Comparison of ENCODE assay signal across 17 mouse cellular contexts in the genomic region with DNA sequence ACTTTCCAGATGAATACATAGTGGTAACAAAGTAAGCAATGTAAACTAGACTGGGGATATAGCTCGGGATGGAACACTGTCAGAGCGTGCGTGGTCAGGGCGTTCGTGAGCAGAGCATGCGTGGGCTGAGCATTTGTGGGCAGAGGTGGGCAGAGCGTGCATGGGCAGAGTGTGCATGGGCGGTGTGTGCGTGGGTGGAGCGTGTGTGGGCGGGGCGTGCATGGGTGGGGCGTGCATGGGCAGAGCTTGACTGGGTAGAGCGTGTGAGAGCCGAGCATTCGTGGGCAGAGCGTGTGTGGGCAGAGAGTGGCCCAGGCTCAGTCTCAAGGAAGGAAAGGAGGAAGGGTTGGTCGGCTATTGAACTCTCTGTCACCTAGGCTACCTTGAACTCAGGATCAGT.
A peak's percentile ranks its signal among the peaks of the same experiment; 100 is the strongest.
DNase-seq lines count a peak whose midpoint lies in the region; ATAC-seq lines count a peak whose summit lies in the region.
"Had no signal": no experiment of that assay in that cellular context is flagged by ENCODE, and none has a peak within 500 bp of the region (broad histone marks: within the 10 kb centered on the region; RNA-seq: fewer than 3 reads in every experiment).

No protein-coding gene starts in this region.

- no peak overlapping the region for H3K9ac ChIP-seq in forebrain, embryonic 11.5 days (ENCODE audit: low read length)
- no peak overlapping the region for H3K9ac ChIP-seq in forebrain, embryonic 12.5 days
- no peak overlapping the region for H3K9ac ChIP-seq in kidney, embryonic 15.5 days
- no peak overlapping the region for H3K9ac ChIP-seq in neural tube, embryonic 12.5 days
- no peak overlapping the region for H3K9ac ChIP-seq in stomach, embryonic 15.5 days
- H3K9ac ChIP-seq: heart, embryonic 13.5 days; hindbrain, embryonic 12.5 days; liver, postnatal 0 days had no signal

- no peaks in the 10 kb centered on the region for H3K27me3 ChIP-seq in forebrain, embryonic 11.5 days (ENCODE audit: control insufficient read depth, insufficient read depth, low read length)
- H3K27me3 ChIP-seq in forebrain, embryonic 12.5 days, result no peaks in the 10 kb centered on the region
- H3K27me3 ChIP-seq in kidney, embryonic 15.5 days, result no peaks in the 10 kb centered on the region
- H3K27me3 ChIP-seq in neural tube, embryonic 12.5 days (replicated peaks), result no peaks in the 10 kb centered on the region
- no peaks in the 10 kb centered on the region for H3K27me3 ChIP-seq in stomach, embryonic 15.5 days (replicated peaks)
- H3K27me3 ChIP-seq: heart, embryonic 13.5 days; hindbrain, embryonic 12.5 days had no signal

- H3K36me3 ChIP-seq in forebrain, embryonic 11.5 days (ENCODE audit: control insufficient read depth, insufficient read depth, low read length), result no peaks in the 10 kb centered on the region
- peaks cover 22% of the 10 kb centered on the region for H3K36me3 ChIP-seq in forebrain, embryonic 12.5 days (replicated peaks)
- 0 out of 2 replicates have a peak, but pooled peaks cover 6% of the 10 kb centered on the region for H3K36me3 ChIP-seq in kidney, embryonic 15.5 days
- H3K36me3 ChIP-seq in neural tube, embryonic 12.5 days, result peaks cover 18% of the 10 kb centered on the region
- H3K36me3 ChIP-seq in stomach, embryonic 15.5 days, result no peaks in the 10 kb centered on the region
- H3K36me3 ChIP-seq: hindbrain, embryonic 12.5 days had no signal

- H3K27ac ChIP-seq in forebrain, embryonic 11.5 days (ENCODE audit: low read depth, low read length), result no peak overlapping the region
- H3K27ac ChIP-seq in forebrain, embryonic 12.5 days, result no peak overlapping the region
- no peak overlapping the region for H3K27ac ChIP-seq in kidney, embryonic 15.5 days
- H3K27ac ChIP-seq in neural tube, embryonic 12.5 days, result no peak overlapping the region
- H3K27ac ChIP-seq in stomach, embryonic 15.5 days, result no peak overlapping the region
- H3K27ac ChIP-seq: heart, embryonic 13.5 days; hindbrain, embryonic 12.5 days had no signal

- H3K4me1 ChIP-seq in forebrain, embryonic 11.5 days (replicated peaks; ENCODE audit: control insufficient read depth, insufficient read depth, low read length), result no peaks in the 10 kb centered on the region
- no peaks in the 10 kb centered on the region for H3K4me1 ChIP-seq in forebrain, embryonic 12.5 days
- peaks cover 16% of the 10 kb centered on the region for H3K4me1 ChIP-seq in kidney, embryonic 15.5 days
- H3K4me1 ChIP-seq in neural tube, embryonic 12.5 days, result no peaks in the 10 kb centered on the region
- no peaks in the 10 kb centered on the region for H3K4me1 ChIP-seq in stomach, embryonic 15.5 days
- H3K4me1 ChIP-seq: hindbrain, embryonic 12.5 days had no signal

- ATAC-seq in forebrain, embryonic 11.5 days (replicated peaks; ENCODE audit: low FRiP score), result 0 out of 2 replicates have a peak, but pooled peaks have one; percentile 24
- no peak for ATAC-seq in forebrain, embryonic 12.5 days (ENCODE audit: low FRiP score)
- peak; percentile 47; the same call in 1 of the 2 replicates for ATAC-seq in kidney, embryonic 15.5 days (replicated peaks; ENCODE audit: low FRiP score)
- ATAC-seq in neural tube, embryonic 12.5 days (ENCODE audit: low FRiP score, low read depth), result peak; percentile 42; the same call in 1 of the 2 replicates
- ATAC-seq in stomach, embryonic 15.5 days (ENCODE audit: insufficient read depth, low FRiP score, low read depth), result peak; percentile 46; the same call in 1 of the 2 replicates
- ATAC-seq: liver, postnatal 0 days had no signal

- no peaks in the 10 kb centered on the region for H3K9me3 ChIP-seq in forebrain, embryonic 11.5 days (ENCODE audit: control insufficient read depth, low read length)
- H3K9me3 ChIP-seq in forebrain, embryonic 12.5 days, result no peaks in the 10 kb centered on the region
- H3K9me3 ChIP-seq in kidney, embryonic 15.5 days (replicated peaks), result no peaks in the 10 kb centered on the region
- no peaks in the 10 kb centered on the region for H3K9me3 ChIP-seq in neural tube, embryonic 12.5 days
- no peaks in the 10 kb centered on the region for H3K9me3 ChIP-seq in stomach, embryonic 15.5 days
- H3K9me3 ChIP-seq: heart, embryonic 13.5 days; hindbrain, embryonic 12.5 days had no signal

- WGBS in forebrain, embryonic 11.5 days, result 92% methylated on average over 18 of the region's 18 CpGs
- 94% methylated on average over 18 of the region's 18 CpGs for WGBS in forebrain, embryonic 12.5 days
- whole genome bisulfite sequencing in kidney, embryonic 15.5 days, result 89% methylated on average over 18 of the region's 18 CpGs
- WGBS in neural tube, embryonic 12.5 days, result 97% methylated on average over 18 of the region's 18 CpGs
- 87% methylated on average over 18 of the region's 18 CpGs for WGBS in stomach, embryonic 15.5 days

- DNase-seq in forebrain, embryonic 11.5 days (ENCODE audit: low spot score), result no peak
- DNase-seq in kidney, postnatal 14 days, result no peak
- DNase-seq in neural tube, embryonic 10.5 days (ENCODE audit: extremely low spot score, low spot score), result no peak
- no peak for DNase-seq in adrenal gland, postnatal 4 days (ENCODE audit: low spot score in 2 of 2)
- DNase-seq: cerebellum, adult 8-10 months; gastrocnemius, postnatal 14 days; kidney, adult 2 months; liver, postnatal 0 days; lung, postnatal 36 days; right cerebral cortex, postnatal 25 days; thymus, postnatal 4 days had no signal

- H3K4me2 ChIP-seq in forebrain, embryonic 11.5 days (ENCODE audit: low read depth, low read length, severe bottlenecking), result no peak overlapping the region
- H3K4me2 ChIP-seq in forebrain, embryonic 12.5 days, result no peak overlapping the region
- H3K4me2 ChIP-seq in kidney, embryonic 15.5 days, result no peak overlapping the region
- H3K4me2 ChIP-seq in neural tube, embryonic 12.5 days (replicated peaks), result no peak overlapping the region
- no peak overlapping the region for H3K4me2 ChIP-seq in stomach, embryonic 15.5 days
- H3K4me2 ChIP-seq: heart, embryonic 13.5 days; hindbrain, embryonic 12.5 days had no signal

- no peak overlapping the region for H3K4me3 ChIP-seq in forebrain, embryonic 11.5 days (ENCODE audit: low read depth, low read length)
- no peak overlapping the region for H3K4me3 ChIP-seq in forebrain, embryonic 12.5 days (replicated peaks)
- no peak overlapping the region for H3K4me3 ChIP-seq in kidney, embryonic 15.5 days (replicated peaks)
- no peak overlapping the region for H3K4me3 ChIP-seq in neural tube, embryonic 12.5 days
- H3K4me3 ChIP-seq in stomach, embryonic 15.5 days (replicated peaks), result no peak overlapping the region
- H3K4me3 ChIP-seq: heart, embryonic 13.5 days; hindbrain, embryonic 12.5 days had no signal
